Mouse (Mus musculus): ENCODE measurements around the gene Myl12a. TPM values are rescaled to one million over a fixed set of nuclear protein-coding genes. Genes with fewer than 3 reads are reported as not detected.
"Not testable (repeated sequence)": the region's sequence is repeated elsewhere in the genome, so short reads cannot be mapped to it uniquely, and the experiment has no call there.

The Myl12a gene
- polyA plus RNA-seq, 1 experiment from 2014 or later: 556 TPM

DNA sequence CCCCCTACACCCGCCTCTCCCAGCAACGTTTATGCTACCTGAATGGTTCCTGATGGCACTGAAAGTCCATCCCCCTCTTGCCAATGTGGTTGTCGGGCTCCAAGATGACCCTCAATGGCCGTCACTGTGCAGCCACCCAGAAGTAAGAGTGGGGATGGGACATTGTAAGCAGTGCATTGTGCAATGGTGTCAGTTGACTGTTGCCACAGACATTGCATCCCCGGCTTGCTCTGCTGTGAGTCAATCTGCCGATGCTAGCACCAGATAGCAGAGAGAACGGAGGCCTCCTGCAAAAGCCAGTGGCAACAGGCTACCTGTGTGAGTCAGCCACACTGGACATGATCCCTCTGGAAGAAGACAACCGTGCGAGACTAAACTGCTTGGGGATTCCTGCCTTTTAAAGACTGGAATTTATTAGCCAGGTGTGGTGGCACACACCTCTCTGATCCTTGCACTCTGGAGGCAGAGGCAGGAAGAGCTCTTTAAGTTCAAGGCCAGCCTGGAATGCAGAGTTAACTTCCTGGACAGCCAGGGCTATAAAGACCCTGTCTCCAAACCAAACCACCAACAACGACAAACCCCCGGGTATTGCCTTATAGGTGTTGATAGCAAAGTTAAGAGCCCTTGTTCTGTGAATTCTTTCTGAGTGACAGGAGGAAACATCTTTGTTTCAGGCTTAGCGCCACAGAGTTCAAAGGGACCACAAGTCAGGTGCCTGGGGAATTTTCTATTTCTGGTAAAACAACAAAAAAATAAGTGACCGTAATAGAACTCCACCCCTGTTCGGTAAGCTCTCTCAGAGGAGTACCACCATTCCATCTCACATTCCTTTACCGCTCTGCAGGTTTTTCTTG lies 16.9 kb downstream of the Myl12a start:
- H3K27me3 ChIP-seq (replicated peaks): no peaks in the 10 kb centered on the region
- H3K4me1 ChIP-seq (replicated peaks): 0 out of 2 replicates have a peak, but pooled peaks cover 3% of the 10 kb centered on the region
- H3K9me3 ChIP-seq: no peaks in the 10 kb centered on the region
- no peak overlapping the region for H3K9ac ChIP-seq
- peak overlapping the region; percentile 27; the same call in 1 of the 2 replicates for H3K27ac ChIP-seq
- no peak overlapping the region for H3K4me2 ChIP-seq (replicated peaks)
- ATAC-seq: no peak
- no peak overlapping the region for H3K4me3 ChIP-seq (replicated peaks)
- peaks cover 9% of the 10 kb centered on the region; the same call in 1 of the 2 replicates for H3K36me3 ChIP-seq
- WGBS: 83% methylated on average over 15 of the region's 15 CpGs

DNA sequence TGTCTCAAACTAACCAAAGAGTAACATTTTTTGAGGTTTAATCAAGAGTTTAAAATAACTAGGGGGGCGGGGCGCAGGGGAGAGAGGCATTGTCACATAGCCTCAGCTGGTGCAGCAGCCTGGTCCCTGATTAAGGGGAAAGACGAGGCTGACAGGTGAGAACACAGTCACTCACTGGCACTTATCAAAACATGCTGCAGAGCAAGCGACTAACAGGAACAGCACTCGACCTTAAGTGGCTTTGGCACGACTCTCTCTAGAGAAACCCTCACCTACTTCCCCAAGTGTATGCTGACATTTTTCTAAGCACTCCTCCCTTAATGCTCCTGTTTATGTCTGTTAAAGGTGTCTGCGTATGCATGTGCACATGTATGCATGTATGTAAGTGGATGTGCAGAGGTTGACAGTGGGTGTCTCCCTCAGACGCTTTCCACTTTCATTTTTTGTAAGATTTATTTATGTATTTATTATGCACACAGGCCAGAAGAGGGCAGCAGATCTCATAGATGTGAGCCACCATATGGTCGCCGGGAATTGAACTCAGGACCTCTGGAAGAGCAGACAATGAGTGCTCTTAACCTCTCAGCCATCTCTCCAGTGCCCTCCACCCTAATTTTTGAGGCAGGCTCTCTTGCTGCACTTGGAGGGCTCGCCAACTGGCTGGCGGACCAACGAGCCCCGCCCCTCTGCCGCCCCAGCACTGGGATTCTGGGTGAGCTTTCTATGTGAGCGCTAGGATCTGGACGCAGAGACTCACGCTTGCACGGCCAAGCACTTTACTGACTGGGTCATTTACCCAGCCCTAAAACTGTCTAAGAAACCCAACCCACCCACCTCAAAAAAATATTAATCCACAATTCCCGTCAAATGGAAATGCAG lies 23.1 kb downstream of the Myl12a start:
- H3K27ac ChIP-seq: no peak overlapping the region
- H3K4me1 ChIP-seq (replicated peaks): no peaks in the 10 kb centered on the region
- no peak overlapping the region for H3K4me2 ChIP-seq (replicated peaks)
- H3K9ac ChIP-seq: no peak overlapping the region
- no peak for ATAC-seq
- no peaks in the 10 kb centered on the region for H3K9me3 ChIP-seq
- peaks cover 13% of the 10 kb centered on the region; the same call in 1 of the 2 replicates for H3K36me3 ChIP-seq
- WGBS: 90% methylated on average over 20 of the region's 20 CpGs
- H3K27me3 ChIP-seq (replicated peaks): no peaks in the 10 kb centered on the region
- no peak overlapping the region for H3K4me3 ChIP-seq (replicated peaks)

DNA sequence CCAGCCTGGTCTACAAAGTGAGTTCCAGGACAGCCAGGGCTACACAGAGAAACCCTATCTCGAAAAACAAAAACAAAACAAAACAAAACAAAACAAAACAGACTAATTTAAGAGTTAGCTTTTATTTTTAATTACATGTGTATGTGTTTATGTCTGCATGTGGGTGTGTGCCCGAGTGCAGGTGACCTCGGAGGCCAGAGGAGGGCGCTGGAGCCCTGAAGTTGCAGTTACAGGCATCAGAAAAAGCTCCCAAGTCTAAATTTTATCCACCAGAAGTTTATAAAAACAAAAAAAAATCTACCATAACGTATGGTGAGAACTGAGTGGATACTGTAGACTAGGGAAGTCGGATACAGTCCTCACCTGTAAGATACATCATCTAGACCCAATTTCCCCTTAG lies 24.9 kb downstream of the Myl12a start:
- ATAC-seq: no peak
- Histone ChIP-seq H3K36me3 (peaks cover 13% of the 10 kb centered on the region; the same call in 1 of the 2 replicates), H3K4me3 (replicated peaks) (no peak overlapping the region), H3K4me2 (replicated peaks) (no peak overlapping the region), H3K4me1 (replicated peaks) (no peaks in the 10 kb centered on the region), H3K27me3 (replicated peaks) (no peaks in the 10 kb centered on the region), H3K27ac (no peak overlapping the region), H3K9me3 (no peaks in the 10 kb centered on the region), H3K9ac (no peak overlapping the region)
- 89% methylated on average over 6 of the region's 6 CpGs for WGBS

DNA sequence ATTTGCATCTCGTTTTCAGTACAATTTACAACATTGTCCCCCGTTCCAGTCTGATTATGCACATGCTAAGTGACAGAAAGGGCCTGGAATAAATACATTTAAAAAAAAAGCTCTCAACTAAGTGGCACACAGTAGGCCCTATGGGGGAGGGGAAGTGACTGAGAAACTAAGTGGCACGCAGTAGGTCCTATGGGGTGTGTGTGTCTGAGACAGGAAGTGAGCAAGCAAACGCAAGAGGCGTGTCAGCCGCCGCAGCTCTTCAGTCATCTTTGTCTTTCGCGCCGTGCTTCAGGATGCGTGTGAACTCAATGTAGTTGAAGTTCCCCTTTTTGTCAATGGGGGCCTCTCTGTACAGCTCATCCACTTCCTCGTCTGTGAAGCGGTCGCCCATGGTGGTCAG lies 28.6 kb downstream of the Myl12a start:
- not testable (repeated sequence) for H3K4me2 ChIP-seq (replicated peaks); H3K4me3 ChIP-seq (replicated peaks); H3K9me3 ChIP-seq; H3K4me1 ChIP-seq (replicated peaks); ATAC-seq; H3K27ac ChIP-seq; H3K36me3 ChIP-seq; H3K27me3 ChIP-seq (replicated peaks); H3K9ac ChIP-seq
- WGBS: 91% methylated on average over 14 of the region's 14 CpGs

DNA sequence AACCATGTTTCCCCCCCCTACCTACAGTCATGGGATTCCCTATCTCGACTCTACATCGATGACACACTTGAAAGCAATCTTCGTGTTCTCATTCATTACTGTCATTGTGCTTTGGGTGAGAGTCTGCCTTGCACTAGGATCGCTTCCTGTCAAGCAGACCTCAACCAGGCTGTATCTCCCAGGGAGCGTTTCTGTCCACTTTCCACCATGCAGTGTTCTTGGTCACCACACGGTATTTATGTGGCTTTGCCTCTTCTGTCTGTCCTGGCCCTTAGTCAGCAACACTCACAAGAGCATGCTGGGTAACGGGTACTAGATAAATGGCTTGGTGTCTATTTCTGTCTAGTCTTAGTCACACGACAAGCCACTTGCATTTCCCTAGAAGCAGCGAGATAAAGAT lies 29.3 kb downstream of the Myl12a start:
- Histone ChIP-seq H3K36me3 (0 out of 2 replicates have a peak, but pooled peaks cover 4% of the 10 kb centered on the region), H3K4me1 (replicated peaks) (no peaks in the 10 kb centered on the region), H3K27ac (no peak overlapping the region), H3K27me3 (replicated peaks) (no peaks in the 10 kb centered on the region), H3K9me3 (no peaks in the 10 kb centered on the region), H3K4me3 (replicated peaks) (no peak overlapping the region), H3K4me2 (replicated peaks) (no peak overlapping the region), H3K9ac (no peak overlapping the region)
- ATAC-seq: no peak
- 85% methylated on average over 9 of the region's 9 CpGs for WGBS

DNA sequence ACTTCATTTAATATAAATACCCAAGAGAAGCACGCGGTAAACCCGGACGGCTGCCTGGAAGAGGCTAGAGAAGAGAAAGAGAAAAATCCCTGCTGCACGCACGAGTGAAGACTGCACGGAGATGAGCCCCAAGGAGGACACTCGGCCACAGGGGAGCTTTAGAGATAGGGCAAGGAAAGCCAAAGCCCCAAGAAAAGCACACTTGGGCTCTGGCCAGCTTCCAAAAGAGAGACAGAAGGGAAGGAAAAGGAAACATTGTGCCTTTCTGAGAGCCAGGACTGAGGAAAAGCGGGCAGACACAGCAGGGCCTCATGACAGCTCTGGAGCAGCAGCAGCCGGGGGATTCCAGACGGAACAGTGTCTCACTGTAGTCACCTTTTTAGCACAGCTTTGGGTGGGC lies 31.5 kb downstream of the Myl12a start:
- H3K27ac ChIP-seq: no peak overlapping the region
- 74% methylated on average over 11 of the region's 11 CpGs for WGBS
- H3K9ac ChIP-seq: no peak overlapping the region
- no peaks in the 10 kb centered on the region for H3K27me3 ChIP-seq (replicated peaks)
- H3K9me3 ChIP-seq: no peaks in the 10 kb centered on the region
- H3K36me3 ChIP-seq: 0 out of 2 replicates have a peak, but pooled peaks cover 1% of the 10 kb centered on the region
- no peaks in the 10 kb centered on the region for H3K4me1 ChIP-seq (replicated peaks)
- no peak overlapping the region for H3K4me2 ChIP-seq (replicated peaks)
- H3K4me3 ChIP-seq (replicated peaks): no peak overlapping the region
- no peak for ATAC-seq

DNA sequence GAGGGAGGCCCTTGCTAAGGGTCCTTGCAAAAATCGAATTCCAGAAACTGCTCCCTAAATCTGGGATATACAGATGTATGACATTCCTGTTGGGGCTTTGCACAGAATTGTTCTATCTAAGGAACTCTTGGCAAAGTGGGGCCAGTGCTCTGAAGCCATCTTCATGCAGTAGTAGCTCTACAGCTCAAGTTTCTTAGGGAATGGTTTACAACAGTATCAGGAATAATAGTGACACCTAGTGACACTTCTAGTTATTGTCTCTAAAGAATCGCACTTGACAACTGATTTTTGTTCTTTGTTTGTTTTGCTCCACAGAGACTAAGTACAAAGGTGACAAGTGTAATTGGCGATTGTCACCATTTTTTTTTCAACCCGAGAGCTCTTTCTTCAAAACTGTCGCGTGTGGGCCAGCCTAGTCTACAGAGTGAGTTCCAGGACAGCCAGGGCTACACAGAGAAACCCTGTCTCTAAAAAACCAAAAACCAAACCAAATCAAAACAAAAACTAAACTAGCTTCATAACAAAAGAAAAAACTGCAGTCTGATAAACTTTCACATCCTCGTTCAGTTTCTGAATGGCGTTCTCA lies 34.0 kb downstream of the Myl12a start:
- Histone ChIP-seq H3K36me3 (no peaks in the 10 kb centered on the region), H3K4me3 (replicated peaks) (no peak overlapping the region), H3K27ac (no peak overlapping the region), H3K9ac (no peak overlapping the region), H3K9me3 (no peaks in the 10 kb centered on the region), H3K27me3 (replicated peaks) (no peaks in the 10 kb centered on the region), H3K4me2 (replicated peaks) (no peak overlapping the region; the same call in 1 of the 2 replicates), H3K4me1 (replicated peaks) (no peaks in the 10 kb centered on the region)
- peak; percentile 62 for ATAC-seq
- 21% methylated on average over 8 of the region's 8 CpGs for WGBS

DNA sequence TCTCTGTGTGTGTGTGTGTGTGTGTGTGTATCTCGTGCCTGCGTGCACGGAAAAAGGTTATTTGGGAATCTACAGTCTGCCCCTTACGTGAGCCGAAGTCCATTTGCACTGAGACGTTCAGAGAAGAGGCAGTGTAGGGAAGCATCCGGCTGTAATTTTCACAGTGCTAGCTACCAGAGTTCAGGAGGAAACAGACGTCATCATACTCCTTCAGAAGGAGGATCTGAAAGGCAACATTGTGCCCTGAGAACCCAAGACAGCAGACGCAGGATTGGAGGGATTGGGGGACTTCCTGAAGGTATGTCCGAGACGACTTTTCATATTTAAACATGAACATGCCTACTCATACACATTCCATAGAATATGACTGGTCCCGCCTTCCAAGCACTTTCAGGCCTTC lies 35.0 kb downstream of the Myl12a start:
- no peak overlapping the region for H3K27ac ChIP-seq
- no peaks in the 10 kb centered on the region for H3K4me1 ChIP-seq (replicated peaks)
- no peak overlapping the region for H3K4me3 ChIP-seq (replicated peaks)
- H3K9ac ChIP-seq: no peak overlapping the region
- 53% methylated on average over 12 of the region's 12 CpGs for WGBS
- ATAC-seq: no peak
- no peaks in the 10 kb centered on the region for H3K9me3 ChIP-seq
- no peak overlapping the region for H3K4me2 ChIP-seq (replicated peaks)
- no peaks in the 10 kb centered on the region for H3K36me3 ChIP-seq
- no peaks in the 10 kb centered on the region for H3K27me3 ChIP-seq (replicated peaks)

DNA sequence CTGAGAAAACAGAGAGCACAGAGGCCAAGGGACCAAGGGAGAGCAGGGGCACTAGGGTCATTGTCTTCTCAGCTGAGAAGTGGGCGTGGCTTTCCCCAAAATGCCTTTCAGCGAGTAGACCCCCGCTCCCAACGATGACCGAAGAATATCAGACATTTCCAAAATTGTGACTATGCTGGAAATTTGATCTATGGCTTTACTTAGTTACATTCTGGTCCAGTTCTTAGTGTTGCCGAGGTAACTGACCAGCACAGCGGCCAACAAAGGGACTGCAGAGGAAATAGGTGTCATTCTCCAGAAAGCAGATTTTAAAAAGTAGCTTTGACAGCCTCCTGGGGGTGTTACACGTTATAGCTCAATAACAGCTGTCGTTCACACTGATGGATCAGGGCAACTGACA lies 35.5 kb downstream of the Myl12a start:
- H3K27me3 ChIP-seq (replicated peaks): no peaks in the 10 kb centered on the region
- H3K4me3 ChIP-seq (replicated peaks): no peak overlapping the region
- ATAC-seq: no peak
- no peaks in the 10 kb centered on the region for H3K4me1 ChIP-seq (replicated peaks)
- no peak overlapping the region for H3K9ac ChIP-seq
- WGBS: 54% methylated on average over 9 of the region's 9 CpGs
- H3K27ac ChIP-seq: no peak overlapping the region
- no peaks in the 10 kb centered on the region for H3K9me3 ChIP-seq
- H3K36me3 ChIP-seq: no peaks in the 10 kb centered on the region
- no peak overlapping the region for H3K4me2 ChIP-seq (replicated peaks)

DNA sequence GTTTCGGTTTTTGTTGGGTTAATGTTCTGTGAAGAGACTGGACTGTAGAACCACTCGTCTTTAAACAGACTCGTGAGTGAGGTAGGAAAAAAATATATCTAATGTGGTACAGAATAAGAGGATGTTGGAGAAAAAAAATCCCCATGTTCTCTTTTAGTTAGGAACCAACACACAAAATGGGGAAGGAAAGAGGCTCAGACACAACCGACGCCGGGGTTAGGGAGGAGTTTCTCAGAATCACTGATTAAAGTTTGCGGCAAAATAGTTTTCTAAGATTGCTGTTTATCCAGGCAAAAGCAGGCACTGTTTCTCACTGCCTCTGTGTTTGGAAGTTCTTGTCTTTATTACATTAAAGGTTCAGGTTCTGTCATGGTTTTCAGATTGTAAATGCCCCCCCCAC lies 36.6 kb downstream of the Myl12a start:
- no peaks in the 10 kb centered on the region for H3K9me3 ChIP-seq
- no peak overlapping the region for H3K9ac ChIP-seq
- no peak for ATAC-seq
- no peak overlapping the region for H3K4me2 ChIP-seq (replicated peaks)
- H3K27me3 ChIP-seq (replicated peaks): no peaks in the 10 kb centered on the region
- no peak overlapping the region for H3K4me3 ChIP-seq (replicated peaks)
- H3K27ac ChIP-seq: no peak overlapping the region
- no peaks in the 10 kb centered on the region for H3K36me3 ChIP-seq
- no peaks in the 10 kb centered on the region for H3K4me1 ChIP-seq (replicated peaks)
- 89% methylated on average over 7 of the region's 7 CpGs for WGBS

DNA sequence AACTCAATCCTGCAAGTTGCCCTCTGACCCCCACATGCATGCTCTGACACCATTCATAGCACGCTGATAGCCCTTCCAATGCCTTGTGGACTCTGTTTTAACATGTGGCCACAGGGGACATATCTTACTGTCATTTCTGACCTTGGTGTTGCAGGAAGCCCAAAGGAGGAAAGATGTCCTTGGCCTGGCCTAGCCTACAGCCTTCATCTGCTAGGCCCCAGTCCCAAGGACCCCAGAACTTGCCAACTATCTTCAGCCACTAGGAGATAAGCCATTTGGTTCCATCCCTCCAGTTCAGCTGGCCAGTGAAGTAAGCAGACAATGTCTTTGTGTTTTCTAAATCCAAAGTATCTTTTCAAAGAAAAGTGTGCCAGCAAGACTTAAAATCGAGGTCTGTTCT lies 37.4 kb downstream of the Myl12a start:
- H3K9me3 ChIP-seq: no peaks in the 10 kb centered on the region
- no peak overlapping the region for H3K4me3 ChIP-seq (replicated peaks)
- H3K4me2 ChIP-seq (replicated peaks): no peak overlapping the region
- ATAC-seq: no peak
- H3K9ac ChIP-seq: no peak overlapping the region
- no peaks in the 10 kb centered on the region for H3K27me3 ChIP-seq (replicated peaks)
- H3K36me3 ChIP-seq: no peaks in the 10 kb centered on the region
- H3K4me1 ChIP-seq (replicated peaks): no peaks in the 10 kb centered on the region
- WGBS: 82% methylated on average over 2 of the region's 2 CpGs
- H3K27ac ChIP-seq: no peak overlapping the region

DNA sequence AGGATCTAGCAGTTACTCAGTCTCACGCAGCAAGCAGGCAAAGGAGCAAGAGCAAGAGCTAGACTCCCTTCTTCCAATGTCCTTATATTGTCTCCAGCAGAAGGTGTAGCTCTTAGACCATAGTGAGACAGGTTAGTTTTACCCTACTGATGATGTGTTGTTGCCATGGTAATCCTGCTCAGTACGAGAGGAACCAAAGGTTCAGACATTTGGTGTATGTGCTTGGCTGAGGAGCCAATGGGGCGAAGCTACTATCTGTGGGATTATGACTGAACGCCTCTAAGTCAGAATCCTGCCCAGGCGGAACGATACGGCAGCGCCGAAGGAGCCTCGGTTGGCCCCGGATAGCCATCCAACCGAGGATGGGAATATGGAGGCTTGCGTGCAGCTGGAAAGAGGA lies 39.1 kb downstream of the Myl12a start:
- 71% methylated on average over 13 of the region's 13 CpGs for WGBS
- H3K4me1 ChIP-seq (replicated peaks): not testable (repeated sequence)

More for the DNA sequence above, 39.1 kb downstream of the Myl12a start:
- H3K9me3 ChIP-seq; H3K4me3 ChIP-seq (replicated peaks); H3K27ac ChIP-seq; H3K36me3 ChIP-seq; H3K9ac ChIP-seq; H3K27me3 ChIP-seq (replicated peaks); H3K4me2 ChIP-seq (replicated peaks): not testable (repeated sequence)
- ATAC-seq: peak; percentile 100
